Mouse (Mus musculus) C2C12 (cell line): ENCODE data around the gene Kcnj12. TPM values are rescaled to one million over a fixed set of nuclear protein-coding genes. Genes with fewer than 3 reads are reported as not detected.

Experiments
- H3K27me3 ChIP-seq: one replicate; pipeline ENCODE4 v1.6.1; 2011; ENCODE audit not compliant: control insufficient read depth, insufficient read depth, insufficient read length
- H3K36me3 ChIP-seq: one replicate; pipeline ENCODE4 v1.6.1; 2011; ENCODE audit not compliant: control insufficient read depth, insufficient read depth
- H3K4me3 ChIP-seq: one replicate; pipeline ENCODE4 v1.5.1; 2011; ENCODE audit warnings: mild to moderate bottlenecking, control low read depth; ENCODE audit not compliant: poor library complexity, insufficient read depth, severe bottlenecking
- H3K79me2 ChIP-seq: one replicate; pipeline ENCODE4 v1.6.1; 2011; ENCODE audit not compliant: control insufficient read depth, insufficient read depth
- H3K79me3 ChIP-seq: one replicate; pipeline ENCODE4 v1.6.1; 2011; ENCODE audit warnings: low read depth, control low read depth
- H3ac ChIP-seq: one replicate; pipeline ENCODE3; 2011; ENCODE audit warnings: low read depth; ENCODE audit not compliant: control insufficient read depth, insufficient read length
- FOSL1 ChIP-seq: IDR thresholded peaks from one replicate; pipeline ENCODE4 v1.8.0; 2011; ENCODE audit warnings: mild to moderate bottlenecking, low read length; ENCODE audit not compliant: poor library complexity, insufficient read depth, severe bottlenecking
- MYOG ChIP-seq: IDR thresholded peaks from one replicate; pipeline ENCODE4 v1.6.1; 2011; ENCODE audit not compliant: control insufficient read depth, insufficient read length; ENCODE audit errors: extremely low read depth
- polyA plus RNA-seq: library from polyadenylated mRNA; unstranded; fragments of >200 nt; fragmentation: generic; extraction: Trizol; gene quantifications from one replicate; pipeline ENCODE4 v1.2.1, GENCODE M21; 2012; ENCODE audit warnings: missing spikeins

The Kcnj12 gene
- polyA plus RNA-seq, 1 experiment, result 0.62 TPM

GRCm38 (mm10) chr11:61116226-61116625 is 93.9 kb downstream of the Kcnj12 start:
- H3K27me3 ChIP-seq, result no peaks in the 10 kb centered on the region
- H3K79me3 ChIP-seq, result no peaks in the 10 kb centered on the region
- H3K79me2 ChIP-seq, result no peaks in the 10 kb centered on the region
- H3ac ChIP-seq, result no peak overlapping the region
- TF ChIP-seq MYOG, result no peak
- no peak overlapping the region for H3K4me3 ChIP-seq
- H3K36me3 ChIP-seq, result no peaks in the 10 kb centered on the region

- Histone ChIP-seq H3K79me2 (no peaks in the 10 kb centered on the region), H3K27me3 (no peaks in the 10 kb centered on the region), H3K36me3 (no peaks in the 10 kb centered on the region), H3ac (no peak overlapping the region), H3K79me3 (no peaks in the 10 kb centered on the region), H3K4me3 (no peak overlapping the region)
- no peak for TF ChIP-seq MYOG
- peak; percentile 59 for TF ChIP-seq FOSL1
Observed at GRCm38 (mm10) chr11:61119996-61120583, 97.7 kb downstream of the Kcnj12 start.

Other genes with a start within 250 kb of the Kcnj12 start
- 8.4 TPM for gene Top3a, start 245.2 kb upstream of the Kcnj12 start, polyA plus RNA-seq
- 9.2 TPM for gene Smcr8, start 245.0 kb upstream of the Kcnj12 start, polyA plus RNA-seq
- 28.7 TPM for gene Shmt1, start 210.8 kb upstream of the Kcnj12 start, polyA plus RNA-seq
- gene Dhrs7b, start 191.9 kb upstream of the Kcnj12 start, polyA plus RNA-seq, result 46.4 TPM
- gene Tmem11, start 143.3 kb upstream of the Kcnj12 start, polyA plus RNA-seq, result 61.5 TPM
- 8.4 TPM for gene Natd1, start 107.8 kb upstream of the Kcnj12 start, polyA plus RNA-seq
- gene Map2k3, start 90.5 kb upstream of the Kcnj12 start, polyA plus RNA-seq, result 183 TPM
- not detected for gene Tnfrsf13b, start 104.2 kb downstream of the Kcnj12 start, polyA plus RNA-seq
- 42.6 TPM for gene Usp22, start 152.5 kb downstream of the Kcnj12 start, polyA plus RNA-seq
- 19.7 TPM for gene Aldh3a1, start 185.0 kb downstream of the Kcnj12 start, polyA plus RNA-seq
- 15.8 TPM for gene Aldh3a2, start 244.9 kb downstream of the Kcnj12 start, polyA plus RNA-seq